Mouse (Mus musculus) stomach, postnatal 0 days (tissue): Measurements from ENCODE around the gene Cds2.

Experiments
- CTCF ChIP-seq: IDR thresholded peaks from 2 replicates; pipeline ENCODE4 v1.5.1; 2016; ENCODE audit warnings: antibody characterized with exemption, low read depth, mild to moderate bottlenecking, moderate library complexity
- EP300 ChIP-seq: optimal IDR thresholded peaks from 2 replicates; pipeline ENCODE3; 2016; ENCODE audit warnings: antibody characterized with exemption

- TF ChIP-seq EP300 (no peak), CTCF (no peak)
These were observed 1.3 kb downstream of the Cds2 start for GRCm38 (mm10) chr2:132264266-132264710.
